Mouse (Mus musculus) G1E (cell line): ENCODE results near the gene Rarres2.

ENCODE experiments used
- CTCF ChIP-seq: IDR thresholded peaks from 2 replicates; pipeline ENCODE4 v1.5.1; 2012; ENCODE audit warnings: low read depth, low read length, inconsistent platforms, mixed read lengths
- GATA1 ChIP-seq: IDR thresholded peaks from 2 replicates; pipeline ENCODE4 v1.6.1; 2012; ENCODE audit warnings: borderline replicate concordance, low read length, inconsistent platforms, mixed read lengths
- GATA2 ChIP-seq: IDR thresholded peaks from 2 replicates; pipeline ENCODE4 v1.6.1; 2012; ENCODE audit warnings: low read depth, low read length, inconsistent platforms, borderline replicate concordance

- TF ChIP-seq GATA1, result no peak
- TF ChIP-seq CTCF, result no peak
- TF ChIP-seq GATA2, result no peak
Measured at GRCm38 (mm10) chr6:48593158-48594042, 20.8 kb upstream of the Rarres2 start, which contains the start of the genes Repin1 and Gm44965.
